Mouse (Mus musculus): ENCODE results near the gene Pitpnb. TPM values are rescaled to one million over a fixed set of nuclear protein-coding genes. Genes with fewer than 3 reads are reported as not detected.

Gene Pitpnb
- polyA plus RNA-seq, 1 experiment from 2014 or later, result 120 TPM

- Histone ChIP-seq H3K4me3 (ENCODE audit: low read depth, low read length) (no peak overlapping the region), H3K36me3 (ENCODE audit: control insufficient read depth, insufficient read depth, low read length) (no peaks in the 10 kb centered on the region), H3K27ac (ENCODE audit: low read depth, low read length) (peak overlapping the region; percentile 74), H3K27me3 (ENCODE audit: control insufficient read depth, insufficient read depth, low read length) (peaks cover 2% of the 10 kb centered on the region; the same call in 1 of the 2 replicates), H3K4me1 (replicated peaks; ENCODE audit: control insufficient read depth, insufficient read depth, low read length) (peaks cover 10% of the 10 kb centered on the region), H3K9ac (ENCODE audit: low read depth, low read length) (peak overlapping the region; percentile 43; the same call in 1 of the 2 replicates), H3K4me2 (replicated peaks; ENCODE audit: low read depth, low read length) (peak overlapping the region; percentile 98), H3K9me3 (ENCODE audit: control insufficient read depth, low read length) (no peaks in the 10 kb centered on the region)
- peak; percentile 86 for DNase-seq (ENCODE audit: low spot score)
- ATAC-seq (ENCODE audit: low FRiP score), result peak; percentile 25; the same call in 1 of the 2 replicates
- WGBS, result 0% methylated on average over 5 of the region's 5 CpGs
Measured at GRCm38 (mm10) chr5:111414192-111414591, 83.6 kb downstream of the Pitpnb start.

GRCm38 (mm10) chr5:111414770-111415249, 84.2 kb downstream of the Pitpnb start:
- Histone ChIP-seq H3K36me3 (ENCODE audit: control insufficient read depth, insufficient read depth, low read length) (0 out of 2 replicates have a peak, but pooled peaks cover under 1% of the 10 kb centered on the region), H3K4me1 (replicated peaks; ENCODE audit: control insufficient read depth, insufficient read depth, low read length) (peaks cover 13% of the 10 kb centered on the region), H3K4me2 (replicated peaks; ENCODE audit: low read depth, low read length) (peak overlapping the region; percentile 98), H3K4me3 (ENCODE audit: low read depth, low read length) (peak overlapping the region; percentile 98), H3K9me3 (ENCODE audit: control insufficient read depth, low read length) (no peaks in the 10 kb centered on the region), H3K27me3 (ENCODE audit: control insufficient read depth, insufficient read depth, low read length) (peaks cover 2% of the 10 kb centered on the region; the same call in 1 of the 2 replicates), H3K27ac (ENCODE audit: low read depth, low read length) (peak overlapping the region; percentile 74), H3K9ac (ENCODE audit: low read depth, low read length) (peak overlapping the region; percentile 49)
- ATAC-seq (ENCODE audit: low FRiP score) (no peak), DNase-seq (ENCODE audit: low spot score) (no peak)
- WGBS, result 24% methylated on average over 4 of the region's 4 CpGs

- WGBS, result under 1% methylated on average over 14 of the region's 14 CpGs
- H3K9ac ChIP-seq (ENCODE audit: low read depth, low read length), result peak overlapping the region; percentile 100; the same call in 1 of the 2 replicates
- peak overlapping the region; percentile 98 for H3K4me3 ChIP-seq (ENCODE audit: low read depth, low read length)
- H3K9me3 ChIP-seq (ENCODE audit: control insufficient read depth, low read length), result no peaks in the 10 kb centered on the region
- peaks cover 2% of the 10 kb centered on the region; the same call in 1 of the 2 replicates for H3K27me3 ChIP-seq (ENCODE audit: control insufficient read depth, insufficient read depth, low read length)
- peaks cover 4% of the 10 kb centered on the region for H3K36me3 ChIP-seq (ENCODE audit: control insufficient read depth, insufficient read depth, low read length)
- H3K27ac ChIP-seq (ENCODE audit: low read depth, low read length), result peak overlapping the region; percentile 99
- peaks cover 17% of the 10 kb centered on the region for H3K4me1 ChIP-seq (replicated peaks; ENCODE audit: control insufficient read depth, insufficient read depth, low read length)
- peak overlapping the region; percentile 98 for H3K4me2 ChIP-seq (replicated peaks; ENCODE audit: low read depth, low read length)
- no peak for ATAC-seq (ENCODE audit: low FRiP score)
- DNase-seq (ENCODE audit: low spot score), result peak; percentile 55
Measured at GRCm38 (mm10) chr5:111415575-111415974, 85.0 kb downstream of the Pitpnb start.

DNA sequence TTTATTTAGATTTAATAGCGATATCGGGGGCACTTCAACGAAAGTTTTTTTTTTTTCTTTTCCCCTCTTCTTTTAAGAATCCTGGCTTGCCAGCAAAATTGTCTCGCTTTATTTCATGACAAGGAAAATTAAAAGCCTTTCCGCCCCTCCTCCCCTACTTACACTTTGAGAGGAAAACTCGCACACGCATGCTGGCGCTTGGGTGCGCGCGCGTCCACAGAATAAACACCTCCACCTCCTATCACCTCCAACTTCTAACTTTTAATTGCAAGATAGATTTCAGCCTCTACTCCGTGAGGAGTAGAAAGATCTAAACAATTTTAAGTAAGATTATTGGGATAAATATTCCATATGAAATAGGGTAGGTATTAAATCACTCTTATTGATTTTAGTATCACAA, 85.5 kb downstream of the Pitpnb start:
- H3K4me3 ChIP-seq (ENCODE audit: low read depth, low read length), result peak overlapping the region; percentile 98
- H3K9me3 ChIP-seq (ENCODE audit: control insufficient read depth, low read length), result no peaks in the 10 kb centered on the region
- H3K4me1 ChIP-seq (replicated peaks; ENCODE audit: control insufficient read depth, insufficient read depth, low read length), result peaks cover 20% of the 10 kb centered on the region
- 0 out of 2 replicates have a peak, but pooled peaks cover 2% of the 10 kb centered on the region for H3K27me3 ChIP-seq (ENCODE audit: control insufficient read depth, insufficient read depth, low read length)
- H3K36me3 ChIP-seq (ENCODE audit: control insufficient read depth, insufficient read depth, low read length), result peaks cover 6% of the 10 kb centered on the region
- peak; percentile 63 for DNase-seq (ENCODE audit: low spot score)
- peak overlapping the region; percentile 100 for H3K9ac ChIP-seq (ENCODE audit: low read depth, low read length)
- ATAC-seq (ENCODE audit: low FRiP score), result no peak
- peak overlapping the region; percentile 99 for H3K27ac ChIP-seq (ENCODE audit: low read depth, low read length)
- peak overlapping the region; percentile 98 for H3K4me2 ChIP-seq (replicated peaks; ENCODE audit: low read depth, low read length)
- WGBS, result 1% methylated on average over 13 of the region's 13 CpGs

GRCm38 (mm10) chr5:111416591-111417374, 86.2 kb downstream of the Pitpnb start, which contains the start of gene Mn1:
Gene Mn1 (plus strand): TSS chr5:111417362.
- peak within 1 kb of the TSS; percentile 100 for H3K9ac ChIP-seq (ENCODE audit: low read depth, low read length)
- peak within 1 kb of the TSS; percentile 98 for H3K4me3 ChIP-seq (ENCODE audit: low read depth, low read length)
- H3K4me2 ChIP-seq (replicated peaks; ENCODE audit: low read depth, low read length), result peak within 1 kb of the TSS; percentile 98
- H3K27me3 ChIP-seq (ENCODE audit: control insufficient read depth, insufficient read depth, low read length), result 0 out of 2 replicates have a peak, but pooled peaks cover 2% of the 10 kb centered on the region
- under 1% methylated on average over 66 of the region's 88 CpGs for WGBS
- peak; percentile 92 for ATAC-seq (ENCODE audit: low FRiP score)
- H3K27ac ChIP-seq (ENCODE audit: low read depth, low read length), result peak within 1 kb of the TSS; percentile 99
- H3K36me3 ChIP-seq (ENCODE audit: control insufficient read depth, insufficient read depth, low read length), result peaks cover 6% of the 10 kb centered on the region
- no peaks in the 10 kb centered on the region for H3K9me3 ChIP-seq (ENCODE audit: control insufficient read depth, low read length)
- peak; percentile 97 for DNase-seq (ENCODE audit: low spot score)
- peaks cover 20% of the 10 kb centered on the region for H3K4me1 ChIP-seq (replicated peaks; ENCODE audit: control insufficient read depth, insufficient read depth, low read length)

DNA sequence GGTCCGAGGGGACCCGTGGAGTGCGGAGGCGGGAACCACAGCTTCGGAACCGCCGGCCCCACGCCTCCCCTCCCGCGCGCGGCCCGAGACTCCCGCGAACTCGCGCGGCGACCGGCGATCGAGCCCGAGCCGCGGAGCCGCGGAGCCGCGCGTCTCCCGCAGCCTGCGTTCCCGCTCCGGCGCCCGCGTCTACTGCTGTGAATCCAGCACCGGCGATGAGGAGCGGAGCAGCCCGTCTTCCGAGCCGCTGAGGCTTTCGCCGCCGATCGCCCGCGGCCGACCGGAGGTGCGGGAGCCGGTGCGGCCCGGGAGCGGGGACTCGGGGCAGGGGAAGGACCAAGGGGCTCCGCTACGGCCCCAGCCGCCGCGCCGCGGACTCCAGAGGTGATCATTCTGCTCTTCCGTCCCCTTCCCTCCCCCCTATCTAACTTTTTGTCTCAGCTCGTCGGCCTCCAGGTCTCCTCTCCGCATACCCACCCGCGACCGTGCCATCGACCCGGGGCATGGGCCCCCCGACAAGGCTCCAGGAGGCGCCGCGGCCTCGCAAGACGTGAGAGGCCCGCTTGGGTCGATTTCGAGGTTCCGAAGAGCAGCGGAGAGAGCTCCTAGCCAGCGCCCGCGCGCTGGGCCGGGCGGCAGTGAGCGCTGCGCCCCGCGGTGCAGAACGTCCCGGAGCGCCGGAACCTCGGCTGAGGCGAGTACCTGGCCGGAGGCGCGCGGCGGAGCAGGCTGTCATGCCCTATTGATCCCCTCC, 87.0 kb downstream of the Pitpnb start:
- H3K4me1 ChIP-seq (replicated peaks; ENCODE audit: control insufficient read depth, insufficient read depth, low read length), result peaks cover 20% of the 10 kb centered on the region
- WGBS, result under 1% methylated on average over 68 of the region's 105 CpGs
- peak overlapping the region; percentile 99 for H3K27ac ChIP-seq (ENCODE audit: low read depth, low read length)
- peak overlapping the region; percentile 98 for H3K4me3 ChIP-seq (ENCODE audit: low read depth, low read length)
- H3K27me3 ChIP-seq (ENCODE audit: control insufficient read depth, insufficient read depth, low read length), result no peaks in the 10 kb centered on the region
- peaks cover 6% of the 10 kb centered on the region for H3K36me3 ChIP-seq (ENCODE audit: control insufficient read depth, insufficient read depth, low read length)
- H3K4me2 ChIP-seq (replicated peaks; ENCODE audit: low read depth, low read length), result peak overlapping the region; percentile 98
- peak overlapping the region; percentile 100 for H3K9ac ChIP-seq (ENCODE audit: low read depth, low read length)
- no peaks in the 10 kb centered on the region for H3K9me3 ChIP-seq (ENCODE audit: control insufficient read depth, low read length)
- ATAC-seq (ENCODE audit: low FRiP score) (no peak), DNase-seq (ENCODE audit: low spot score) (peak; percentile 70)

GRCm38 (mm10) chr5:111418202-111419120, 87.9 kb downstream of the Pitpnb start:
- under 1% methylated on average over 63 of the region's 63 CpGs for WGBS
- DNase-seq (ENCODE audit: low spot score), result peak; percentile 70
- H3K4me1 ChIP-seq (replicated peaks; ENCODE audit: control insufficient read depth, insufficient read depth, low read length), result peaks cover 20% of the 10 kb centered on the region

More at GRCm38 (mm10) chr5:111418202-111419120, 87.9 kb downstream of the Pitpnb start:
- no peaks in the 10 kb centered on the region for H3K9me3 ChIP-seq (ENCODE audit: control insufficient read depth, low read length)
- peak overlapping the region; percentile 98 for H3K4me3 ChIP-seq (ENCODE audit: low read depth, low read length)
- peaks cover 6% of the 10 kb centered on the region for H3K36me3 ChIP-seq (ENCODE audit: control insufficient read depth, insufficient read depth, low read length)
- no peaks in the 10 kb centered on the region for H3K27me3 ChIP-seq (ENCODE audit: control insufficient read depth, insufficient read depth, low read length)
- peak overlapping the region; percentile 98 for H3K4me2 ChIP-seq (replicated peaks; ENCODE audit: low read depth, low read length)
- ATAC-seq (ENCODE audit: low FRiP score), result no peak
- peak overlapping the region; percentile 99 for H3K27ac ChIP-seq (ENCODE audit: low read depth, low read length)
- H3K9ac ChIP-seq (ENCODE audit: low read depth, low read length), result peak overlapping the region; percentile 100
